Mouse (Mus musculus): Measurements from ENCODE around the gene Sema5a.

- TF ChIP-seq TAL1 (IDR thresholded peaks at IDR 0.05; ENCODE audit: low read length) (no peak), GATA1 (IDR thresholded peaks at IDR 0.05; ENCODE audit: low read length) (no peak)
These were observed 440.5 kb downstream of the Sema5a start for GRCm38 (mm10) chr15:32685152-32685551.
